Mouse (Mus musculus) ES-Bruce4 (cell line): ENCODE data around the gene Clybl. TPM values are rescaled to one million over a fixed set of nuclear protein-coding genes. Genes with fewer than 3 reads are reported as not detected.

ENCODE experiments used
- H3K27ac ChIP-seq: 2 replicates; pipeline ENCODE4 v1.5.1; 2012; ENCODE audit warnings: low read length, inconsistent platforms; ENCODE audit not compliant: insufficient read depth
- H3K27me3 ChIP-seq: 2 replicates; pipeline ENCODE4 v1.6.1; 2012; ENCODE audit warnings: mild to moderate bottlenecking, low read length, inconsistent platforms; ENCODE audit not compliant: control insufficient read depth, poor library complexity, insufficient read depth, severe bottlenecking
- H3K36me3 ChIP-seq: 2 replicates; pipeline ENCODE4 v1.6.1; 2012; ENCODE audit warnings: inconsistent platforms, mild to moderate bottlenecking, low read length, moderate library complexity; ENCODE audit not compliant: control insufficient read depth, poor library complexity, insufficient read depth, severe bottlenecking
- H3K4me1 ChIP-seq: one replicate; pipeline ENCODE4 v1.8.1; 2011; ENCODE audit warnings: low read length; ENCODE audit not compliant: control insufficient read depth, insufficient read depth
- H3K4me3 ChIP-seq: 2 replicates; pipeline ENCODE4 v1.5.1; 2011; ENCODE audit warnings: low read depth, mild to moderate bottlenecking, low read length
- H3K9ac ChIP-seq: 2 replicates; pipeline ENCODE4 v1.6.1; 2012; ENCODE audit warnings: low read depth, mild to moderate bottlenecking, inconsistent platforms; ENCODE audit not compliant: poor library complexity, severe bottlenecking
- H3K9me3 ChIP-seq: replicated peaks from 2 replicates; pipeline ENCODE4 v1.6.1; 2012; ENCODE audit warnings: mild to moderate bottlenecking, low read length, inconsistent platforms; ENCODE audit not compliant: control insufficient read depth, poor library complexity, insufficient read depth, severe bottlenecking
- CTCF ChIP-seq: IDR thresholded peaks from one replicate; pipeline ENCODE4 v1.8.1; 2011; ENCODE audit warnings: low read depth, low read length
- EP300 ChIP-seq: IDR thresholded peaks from 2 replicates; pipeline ENCODE4 v1.6.1; 2011; ENCODE audit warnings: low read depth, low read length; ENCODE audit not compliant: insufficient read depth
- POLR2A ChIP-seq: IDR thresholded peaks from one replicate; pipeline ENCODE4 v1.8.1; 2011; ENCODE audit warnings: low read length; ENCODE audit not compliant: insufficient read depth
- polyA plus RNA-seq: library from polyadenylated mRNA; stranded (reverse); fragments of >200 nt; gene quantifications from 2 replicates; pipeline ENCODE4 v1.2.4, GENCODE M21; 2011; ENCODE audit warnings: low read depth; ENCODE audit not compliant: missing spikeins, insufficient read depth, insufficient read length

Clybl gene
- polyA plus RNA-seq, 1 experiment, result 36.7 TPM

DNA sequence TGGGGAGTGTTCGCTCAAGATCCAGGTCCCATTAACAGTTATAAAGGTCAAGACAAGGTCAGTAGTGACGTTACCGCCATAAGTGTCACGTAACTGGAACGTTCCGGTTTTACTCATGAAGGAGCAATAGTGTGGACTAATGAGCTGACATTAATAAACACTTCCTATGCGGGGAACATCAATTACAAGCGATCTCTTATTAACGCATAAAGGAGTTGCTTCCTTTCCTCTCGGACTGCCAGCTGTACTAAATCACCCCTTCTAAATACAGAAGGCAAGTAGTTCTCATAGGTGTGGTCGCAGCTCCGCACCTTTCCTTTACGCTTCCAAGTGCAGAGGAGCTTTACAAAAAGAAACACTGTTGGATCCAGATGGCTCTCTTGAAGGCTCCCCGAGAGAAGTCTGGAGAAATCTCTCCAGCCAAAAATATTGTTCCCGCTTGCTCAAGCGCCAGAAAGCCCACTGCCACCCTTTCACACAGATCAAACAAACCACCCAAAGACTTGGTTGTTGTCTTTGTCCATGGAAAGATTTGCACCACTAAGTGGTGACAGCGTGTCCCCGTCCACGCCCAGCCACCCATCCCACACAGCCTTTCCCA, 207.0 kb downstream of the Clybl start:
- Histone ChIP-seq H3K36me3 (no peaks in the 10 kb centered on the region), H3K9ac (no peak overlapping the region), H3K4me3 (no peak overlapping the region), H3K9me3 (no peaks in the 10 kb centered on the region), H3K4me1 (peaks cover 5% of the 10 kb centered on the region), H3K27me3 (no peaks in the 10 kb centered on the region; the same call in 1 of the 2 replicates), H3K27ac (no peak overlapping the region)
- TF ChIP-seq POLR2A (no peak), CTCF (no peak), EP300 (no peak)

DNA sequence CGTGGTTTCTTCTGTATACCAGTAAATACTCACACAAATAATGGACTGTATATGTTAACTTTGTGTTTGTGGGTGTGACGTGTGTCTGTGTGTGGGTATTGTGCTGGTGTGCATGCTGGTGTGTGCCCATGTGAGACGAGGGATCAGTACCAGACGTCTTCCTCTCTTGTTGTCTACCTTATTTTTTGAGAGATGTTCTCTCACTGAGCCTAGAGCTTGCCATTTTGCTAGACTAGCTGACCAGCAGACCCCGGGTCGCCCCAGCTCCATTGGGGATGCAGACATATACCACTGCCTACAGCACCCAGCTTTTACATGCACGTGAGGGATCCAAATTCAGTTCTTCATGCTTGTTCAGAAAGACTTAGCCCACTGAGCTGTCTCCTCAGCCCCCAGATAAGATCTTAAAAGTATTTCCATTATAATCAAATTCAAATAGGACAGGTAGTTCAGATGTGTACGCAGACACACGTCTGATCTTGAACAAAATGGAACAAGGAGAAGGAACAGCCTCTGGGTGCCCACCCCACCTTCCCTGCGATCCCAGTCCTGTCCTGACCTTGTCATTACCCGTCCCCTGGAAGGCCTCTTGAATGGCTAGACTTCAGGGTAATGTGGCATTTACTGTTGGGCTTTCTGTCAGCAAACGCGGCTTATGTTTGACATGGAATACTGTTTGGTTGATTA, 208.3 kb downstream of the Clybl start:
- H3K4me1 ChIP-seq, result peaks cover 5% of the 10 kb centered on the region
- H3K27me3 ChIP-seq, result no peaks in the 10 kb centered on the region; the same call in 1 of the 2 replicates
- H3K27ac ChIP-seq, result no peak overlapping the region
- H3K9ac ChIP-seq, result no peak overlapping the region
- no peaks in the 10 kb centered on the region for H3K36me3 ChIP-seq
- no peak overlapping the region for H3K4me3 ChIP-seq
- H3K9me3 ChIP-seq, result no peaks in the 10 kb centered on the region
- no peak for TF ChIP-seq EP300
- no peak for TF ChIP-seq POLR2A
- no peak for TF ChIP-seq CTCF

DNA sequence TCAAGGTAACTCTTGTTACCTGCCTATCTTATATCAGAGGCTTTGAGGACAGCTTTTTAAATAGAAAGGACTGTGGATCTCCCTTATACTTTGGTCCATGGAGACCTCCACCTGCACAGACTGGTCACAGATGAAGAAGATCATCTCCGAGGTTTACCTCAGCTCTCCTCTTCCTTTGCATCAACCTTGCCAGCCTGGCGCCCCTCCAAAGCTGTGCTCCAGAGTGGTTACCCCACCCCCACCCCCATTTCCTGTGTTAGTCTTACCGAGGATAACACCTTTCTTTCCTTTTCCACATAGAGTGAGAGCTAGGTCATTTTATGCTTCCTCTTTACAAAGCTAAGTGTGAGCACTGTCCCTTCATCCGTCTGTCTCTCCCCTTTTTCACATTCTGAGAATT, 209.4 kb downstream of the Clybl start:
- Histone ChIP-seq H3K27ac (no peak overlapping the region), H3K9ac (no peak overlapping the region), H3K27me3 (no peaks in the 10 kb centered on the region; the same call in 1 of the 2 replicates), H3K4me1 (peaks cover 5% of the 10 kb centered on the region), H3K36me3 (no peaks in the 10 kb centered on the region), H3K4me3 (no peak overlapping the region), H3K9me3 (no peaks in the 10 kb centered on the region)
- TF ChIP-seq CTCF (no peak), POLR2A (no peak), EP300 (no peak)

DNA sequence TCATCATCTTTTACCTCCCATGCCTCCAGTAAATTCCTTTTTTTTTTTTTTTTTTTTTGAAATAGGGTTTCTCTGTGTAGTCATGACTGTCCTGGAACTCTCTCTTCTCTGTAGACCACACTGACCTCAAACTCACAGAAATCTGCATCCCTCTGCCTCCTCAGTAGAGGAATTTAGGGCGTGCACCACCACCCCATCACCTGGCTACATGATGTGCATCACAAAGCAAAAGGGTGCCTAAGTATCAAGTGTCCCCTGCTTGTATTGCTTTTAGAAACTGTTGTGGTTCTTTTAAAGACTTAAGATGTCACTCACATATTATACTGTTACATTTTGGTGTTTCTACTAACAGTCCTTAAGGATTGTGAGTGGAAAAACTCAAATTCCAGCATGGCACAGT, 211.6 kb downstream of the Clybl start:
- no peaks in the 10 kb centered on the region for H3K9me3 ChIP-seq
- H3K36me3 ChIP-seq, result no peaks in the 10 kb centered on the region
- peaks cover 5% of the 10 kb centered on the region for H3K4me1 ChIP-seq
- no peak overlapping the region for H3K4me3 ChIP-seq
- H3K9ac ChIP-seq, result no peak overlapping the region
- H3K27me3 ChIP-seq, result no peaks in the 10 kb centered on the region
- H3K27ac ChIP-seq, result no peak overlapping the region
- TF ChIP-seq EP300 (peak; percentile 93), CTCF (no peak)

DNA sequence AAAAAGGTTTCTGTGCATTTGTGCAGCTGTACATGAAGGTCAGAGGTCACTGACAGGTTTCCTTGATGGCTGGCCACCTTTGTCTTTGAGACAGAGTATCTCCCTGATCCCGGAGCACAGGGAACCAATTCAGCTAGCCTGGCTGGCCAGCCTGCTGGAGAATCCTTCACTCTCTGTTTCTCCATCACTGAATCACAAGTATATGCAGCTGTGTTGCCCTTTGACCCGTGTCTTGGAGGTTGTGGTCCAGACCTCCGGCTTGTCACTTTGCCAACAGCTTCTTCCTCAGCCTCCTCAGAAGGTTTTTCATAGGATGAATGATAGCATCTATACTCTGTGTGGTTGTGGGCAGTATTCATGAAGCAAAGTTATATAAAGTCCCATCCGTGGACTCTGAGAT, 217.2 kb downstream of the Clybl start:
- H3K9ac ChIP-seq, result no peak overlapping the region
- H3K27ac ChIP-seq, result no peak overlapping the region
- no peaks in the 10 kb centered on the region for H3K27me3 ChIP-seq
- no peak overlapping the region for H3K4me3 ChIP-seq
- no peaks in the 10 kb centered on the region for H3K36me3 ChIP-seq
- peaks cover 9% of the 10 kb centered on the region for H3K4me1 ChIP-seq
- no peaks in the 10 kb centered on the region for H3K9me3 ChIP-seq
- TF ChIP-seq CTCF, result no peak
- TF ChIP-seq POLR2A, result no peak
- no peak for TF ChIP-seq EP300

DNA sequence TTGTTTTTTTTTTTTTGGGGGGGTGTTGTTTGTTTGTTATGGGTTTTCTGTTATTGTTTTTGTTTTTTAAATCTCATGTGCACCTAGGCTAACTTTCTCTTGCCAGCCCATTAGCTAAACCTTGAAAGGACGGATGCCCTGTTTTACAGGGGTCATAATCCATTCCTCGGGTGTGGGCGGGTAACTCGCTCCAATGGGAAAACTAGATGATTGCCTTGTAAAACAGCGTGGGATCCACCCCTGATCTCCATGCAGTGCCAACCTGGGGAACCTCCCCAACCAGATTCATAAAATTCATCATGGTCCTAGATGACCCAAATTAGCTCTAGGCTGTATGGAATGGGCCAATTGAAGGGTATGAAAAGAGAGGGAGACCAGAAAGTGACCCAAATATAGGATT, 218.4 kb downstream of the Clybl start:
- no peak overlapping the region for H3K27ac ChIP-seq
- H3K27me3 ChIP-seq, result no peaks in the 10 kb centered on the region
- H3K9ac ChIP-seq, result no peak overlapping the region
- TF ChIP-seq POLR2A (no peak), EP300 (no peak), CTCF (no peak)
- no peak overlapping the region for H3K4me3 ChIP-seq
- H3K9me3 ChIP-seq, result no peaks in the 10 kb centered on the region
- H3K4me1 ChIP-seq, result peaks cover 9% of the 10 kb centered on the region
- no peaks in the 10 kb centered on the region for H3K36me3 ChIP-seq
